Mouse (Mus musculus) MEL (cell line): ENCODE measurements around the gene Dupd1. TPM values are rescaled to one million over a fixed set of nuclear protein-coding genes. Genes with fewer than 3 reads are reported as not detected.

Experiments used
- DNase-seq: peaks from one replicate; pipeline ENCODE4 v3.0.0; 2011; ENCODE audit warnings: low read depth, low spot score
- H3K27ac ChIP-seq: 2 replicates; pipeline ENCODE4 v1.5.1; 2012; ENCODE audit warnings: low read depth, mild to moderate bottlenecking, control low read depth, low read length, moderate library complexity; ENCODE audit not compliant: control insufficient read depth
- H3K27me3 ChIP-seq, 2 experiments: fragments of 150-350 bp in 1 of 2; sonication (generic) in 1 of 2; 2 replicates each; pipeline ENCODE4 v1.6.1; 2012; ENCODE audit warnings: low read length in 2 of 2, mild to moderate bottlenecking in 2 of 2, improper control_type of control experiment in 1 of 2, moderate library complexity in 1 of 2; ENCODE audit not compliant: insufficient read depth in 2 of 2, control insufficient read depth in 1 of 2
- H3K36me3 ChIP-seq, 2 experiments: 2 replicates each; pipeline ENCODE4 v1.6.1; 2012 to 2014; ENCODE audit warnings: low read length in 2 of 2, improper control_type of control experiment in 1 of 2, inconsistent platforms in 1 of 2, mild to moderate bottlenecking in 1 of 2; ENCODE audit not compliant: insufficient read depth in 2 of 2, control insufficient read depth in 1 of 2
- H3K4me1 ChIP-seq, 2 experiments: fragments of 150-350 bp in 1 of 2; sonication (generic) in 1 of 2; 2 replicates each; pipeline ENCODE4 v1.6.1; 2012; ENCODE audit warnings: low read length in 2 of 2, improper control_type of control experiment in 1 of 2, mild to moderate bottlenecking in 1 of 2; ENCODE audit not compliant: insufficient read depth in 2 of 2, control insufficient read depth in 1 of 2
- H3K4me3 ChIP-seq, 2 experiments: fragments of 150-350 bp in 1 of 2; sonication (generic) in 1 of 2; 2 replicates each; pipeline ENCODE4 v1.5.1; 2012; ENCODE audit warnings: low read depth in 2 of 2, low read length in 2 of 2, mild to moderate bottlenecking in 2 of 2, moderate library complexity in 2 of 2, control low read depth in 1 of 2, improper control_type of control experiment in 1 of 2; ENCODE audit not compliant: control insufficient read depth in 1 of 2, insufficient read depth in 1 of 2
- H3K79me2 ChIP-seq: 2 replicates; pipeline ENCODE4 v1.6.1; 2012; ENCODE audit warnings: mild to moderate bottlenecking, low read length, moderate library complexity; ENCODE audit not compliant: control insufficient read depth, poor library complexity, insufficient read depth
- H3K9ac ChIP-seq: 2 replicates; pipeline ENCODE4 v1.6.1; 2012; ENCODE audit warnings: low read depth, mild to moderate bottlenecking, control low read depth, low read length, moderate library complexity; ENCODE audit not compliant: control insufficient read depth, poor library complexity, severe bottlenecking
- H3K9me3 ChIP-seq: fragments of 150-350 bp; sonication (generic); replicated peaks from 2 replicates; pipeline ENCODE4 v1.6.1; 2012; ENCODE audit warnings: mild to moderate bottlenecking, low read length, improper control_type of control experiment, moderate library complexity; ENCODE audit not compliant: insufficient read depth
- BHLHE40 ChIP-seq: IDR thresholded peaks from 2 replicates; pipeline ENCODE4 v1.6.1; 2012; ENCODE audit warnings: low read depth, mild to moderate bottlenecking, inconsistent platforms, low read length, improper control_type of control experiment, borderline replicate concordance
- ETS1 ChIP-seq: IDR thresholded peaks from 2 replicates; pipeline ENCODE4 v1.6.1; 2012; ENCODE audit warnings: low read depth, mild to moderate bottlenecking, inconsistent platforms, low read length, improper control_type of control experiment, moderate library complexity
- GATA1 ChIP-seq: IDR thresholded peaks from 2 replicates; pipeline ENCODE4 v1.6.1; 2011; ENCODE audit warnings: low read depth, low read length, improper control_type of control experiment
- HCFC1 ChIP-seq: IDR thresholded peaks from 2 replicates; pipeline ENCODE4 v1.6.1; 2012; ENCODE audit warnings: low read depth, mild to moderate bottlenecking, inconsistent platforms, low read length, improper control_type of control experiment, moderate library complexity
- KAT2A ChIP-seq: conservative IDR thresholded peaks from 2 replicates; pipeline ENCODE4 v1.6.1; 2012; ENCODE audit warnings: low read depth, low read length, improper control_type of control experiment, inconsistent platforms
- MAFK ChIP-seq: IDR thresholded peaks from 2 replicates; pipeline ENCODE4 v1.6.1; 2011; ENCODE audit warnings: low read depth, mild to moderate bottlenecking, low read length, improper control_type of control experiment, borderline replicate concordance
- NRF1 ChIP-seq: IDR thresholded peaks from 2 replicates; pipeline ENCODE4 v1.6.1; 2014; ENCODE audit warnings: low read depth, mild to moderate bottlenecking, inconsistent platforms, low read length, improper control_type of control experiment, moderate library complexity; ENCODE audit not compliant: poor library complexity, insufficient read depth, severe bottlenecking
- RAD21 ChIP-seq: IDR thresholded peaks from 2 replicates; pipeline ENCODE4 v1.6.1; 2011; ENCODE audit warnings: mild to moderate bottlenecking, low read depth, low read length, improper control_type of control experiment
- SIN3A ChIP-seq: IDR thresholded peaks from 2 replicates; pipeline ENCODE4 v1.6.1; 2012; ENCODE audit warnings: low read length, improper control_type of control experiment, inconsistent platforms
- SMC3 ChIP-seq: IDR thresholded peaks from 2 replicates; pipeline ENCODE4 v1.6.1; 2011; ENCODE audit warnings: low read depth, low read length, improper control_type of control experiment
- USF1 ChIP-seq: IDR thresholded peaks from 2 replicates; pipeline ENCODE4 v1.6.1; 2014; ENCODE audit warnings: low read depth, mild to moderate bottlenecking, inconsistent platforms, low read length, improper control_type of control experiment, moderate library complexity
- USF2 ChIP-seq, 2 experiments: IDR thresholded peaks; 2 replicates each; pipeline ENCODE4 v1.6.1; 2011 to 2012; ENCODE audit warnings: improper control_type of control experiment in 2 of 2, low read length in 2 of 2, borderline replicate concordance in 1 of 2, inconsistent platforms in 1 of 2, low read depth in 1 of 2, mild to moderate bottlenecking in 1 of 2; ENCODE audit not compliant: insufficient read depth in 1 of 2
- ZKSCAN1 ChIP-seq: IDR thresholded peaks from 2 replicates; pipeline ENCODE4 v1.6.1; 2012; ENCODE audit warnings: low read depth, mild to moderate bottlenecking, inconsistent platforms, low read length, improper control_type of control experiment, moderate library complexity
- ZMIZ1 ChIP-seq: IDR thresholded peaks from 2 replicates; pipeline ENCODE4 v1.6.1; 2012; ENCODE audit warnings: low read depth, mild to moderate bottlenecking, inconsistent platforms, low read length, improper control_type of control experiment, moderate library complexity
- ZNF384 ChIP-seq: IDR thresholded peaks from 2 replicates; pipeline ENCODE4 v1.6.1; 2012; ENCODE audit warnings: low read depth, mild to moderate bottlenecking, inconsistent platforms, low read length, improper control_type of control experiment
- polyA plus RNA-seq, 2 experiments: library from polyadenylated mRNA; stranded (reverse) in 1 of 2; unstranded in 1 of 2; fragments of >175 nt in 1 of 2; fragments of >200 nt in 1 of 2; gene quantifications; 2 replicates each; pipeline versions ENCODE4 v1.2.1 to v1.2.4; 2012; ENCODE audit warnings: low replicate concordance in 2 of 2, low read depth in 1 of 2; ENCODE audit not compliant: insufficient read length in 2 of 2, insufficient read depth in 1 of 2, missing spikeins in 1 of 2
- total RNA-seq: library from RNA; depleted of rRNA; stranded (reverse); fragments of 300-350 nt; gene quantifications from 2 replicates; pipeline ENCODE4 v1.2.3, GENCODE M21; 2012

Gene Dupd1
- total and polyA plus RNA-seq, 3 experiments = not detected

- DNase-seq = no peak
- no peaks in the 10 kb centered on the region for H3K9me3 ChIP-seq
- no peak overlapping the region for H3K4me3 ChIP-seq
- 0 out of 4 replicates have a peak, but pooled peaks cover 0 to 2% of the 10 kb centered on the region in 2 experiments for H3K4me1 ChIP-seq
- H3K27me3 ChIP-seq = no peaks in the 10 kb centered on the region; a peak in 1 of 4 replicates
- H3K36me3 ChIP-seq = no peaks in the 10 kb centered on the region
- TF ChIP-seq ZNF384 (no peak), GATA1 (no peak), ZMIZ1 (no peak), SMC3 (no peak), USF2 (IDR thresholded peaks at IDR 0.05; ENCODE audit: borderline replicate concordance in 1 of 2, insufficient read depth in 1 of 2, low read depth in 1 of 2, low read length in 2 of 2) (no peak), SIN3A (no peak)
- no peak overlapping the region for H3K27ac ChIP-seq
- no peaks in the 10 kb centered on the region for H3K79me2 ChIP-seq
- no peak overlapping the region for H3K9ac ChIP-seq
Measured at GRCm38 (mm10) chr14:21685411-21686146, 28.8 kb downstream of the Dupd1 start.

DNA sequence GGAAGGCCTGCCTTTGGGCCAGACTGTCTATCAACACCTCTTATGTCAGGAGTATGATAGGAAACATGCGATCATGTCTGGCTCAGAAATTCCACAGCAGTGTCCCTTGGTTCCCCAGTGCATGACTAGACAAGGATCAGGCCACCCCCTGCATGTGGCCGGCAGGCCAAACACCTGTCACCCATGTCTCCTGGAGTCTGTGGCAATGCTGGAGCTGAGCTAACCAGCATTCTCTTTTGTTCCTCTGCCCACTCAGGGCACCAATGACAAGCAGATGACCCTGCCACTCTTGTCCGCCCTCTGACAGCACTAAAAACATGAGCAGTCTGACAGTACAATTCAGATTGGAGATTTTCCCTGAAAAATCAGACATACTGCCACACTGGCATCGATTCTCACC, 30.5 kb downstream of the Dupd1 start:
- H3K4me1 ChIP-seq = peaks cover 0 to 8% of the 10 kb centered on the region in 2 experiments; a peak in 2 of 4 replicates
- H3K79me2 ChIP-seq = no peaks in the 10 kb centered on the region
- peaks cover 0 to 5% of the 10 kb centered on the region in 2 experiments; a peak in 2 of 4 replicates for H3K36me3 ChIP-seq
- no peak overlapping the region for H3K9ac ChIP-seq
- H3K27me3 ChIP-seq = no peaks in the 10 kb centered on the region; a peak in 1 of 4 replicates
- no peak for TF ChIP-seq HCFC1
- H3K9me3 ChIP-seq = no peaks in the 10 kb centered on the region
- no peak overlapping the region for H3K4me3 ChIP-seq
- H3K27ac ChIP-seq = no peak overlapping the region
- no peak for DNase-seq

- H3K4me1 ChIP-seq = peaks cover 0 to 8% of the 10 kb centered on the region in 2 experiments; a peak in 2 of 4 replicates
- peaks cover 0 to 5% of the 10 kb centered on the region in 2 experiments; a peak in 2 of 4 replicates for H3K36me3 ChIP-seq
- no peaks in the 10 kb centered on the region for H3K79me2 ChIP-seq
- TF ChIP-seq USF1 = no peak
- TF ChIP-seq RAD21 = no peak
- no peak for TF ChIP-seq MAFK
- TF ChIP-seq BHLHE40 = no peak
- TF ChIP-seq KAT2A = no peak
- no peak for TF ChIP-seq ZKSCAN1
- no peak for TF ChIP-seq NRF1
- TF ChIP-seq ETS1 = no peak
- H3K9me3 ChIP-seq = no peaks in the 10 kb centered on the region
- peak overlapping the region; percentile 34; the same call in 1 of the 2 replicates for H3K9ac ChIP-seq
- no peak overlapping the region for H3K27ac ChIP-seq
- no peaks in the 10 kb centered on the region; a peak in 1 of 4 replicates for H3K27me3 ChIP-seq
- peak overlapping the region; percentile 39 to 53 for H3K4me3 ChIP-seq
- peak; percentile 84 for DNase-seq
Measured at GRCm38 (mm10) chr14:21682681-21683129, 31.7 kb downstream of the Dupd1 start.
